Mouse (Mus musculus) bone marrow, adult 2 months (tissue): ENCODE data around the gene Zfp523.

Source experiments
- CTCF ChIP-seq: fragments of 200-500 bp; IDR thresholded peaks from 2 replicates; pipeline ENCODE4 v1.5.1; 2011; ENCODE audit warnings: low read length, control low read depth; ENCODE audit not compliant: control insufficient read depth, insufficient read depth
- POLR2A ChIP-seq: fragments of 200-500 bp; IDR thresholded peaks from 2 replicates; pipeline ENCODE4 v1.6.1; 2011; ENCODE audit warnings: low read depth, mild to moderate bottlenecking, control low read depth, low read length, borderline replicate concordance; ENCODE audit not compliant: control insufficient read depth

- no peak for TF ChIP-seq CTCF
- no peak for TF ChIP-seq POLR2A
These were observed 4.0 kb downstream of the Zfp523 start for GRCm38 (mm10) chr17:28180783-28181544.
